Mouse (Mus musculus) forebrain, embryonic 15.5 days (tissue): ENCODE data around the gene Brpf1. TPM values are rescaled to one million over a fixed set of nuclear protein-coding genes. Genes with fewer than 3 reads are reported as not detected.

Source experiments
- ATAC-seq: fragments of 200-750 bp; cut with Nextera tagmentation; replicated peaks from 2 replicates; pipeline ENCODE4 v1.8.0; 2017; ENCODE audit warnings: mild to moderate bottlenecking, moderate TSS enrichment, moderate library complexity
- H3K27ac ChIP-seq: fragments of 300-500 bp; sonication (generic); replicated peaks from 2 replicates; pipeline ENCODE4 v1.5.1; 2015; ENCODE audit warnings: mild to moderate bottlenecking, inconsistent platforms
- H3K27me3 ChIP-seq: fragments of 300-500 bp; sonication (generic); 2 replicates; pipeline ENCODE4 v1.6.1; 2015; ENCODE audit warnings: inconsistent platforms
- H3K36me3 ChIP-seq: fragments of 300-500 bp; sonication (generic); 2 replicates; pipeline ENCODE4 v1.6.1; 2015; ENCODE audit warnings: mild to moderate bottlenecking, inconsistent platforms
- H3K4me1 ChIP-seq: fragments of 300-500 bp; sonication (generic); 2 replicates; pipeline ENCODE4 v1.6.1; 2015; ENCODE audit warnings: inconsistent platforms
- H3K4me2 ChIP-seq: fragments of 300-500 bp; sonication (generic); replicated peaks from 2 replicates; pipeline ENCODE4 v1.6.1; 2015; ENCODE audit warnings: mild to moderate bottlenecking, inconsistent platforms
- H3K4me3 ChIP-seq: fragments of 300-500 bp; sonication (generic); 2 replicates; pipeline ENCODE4 v1.5.1; 2015; ENCODE audit warnings: mild to moderate bottlenecking, inconsistent platforms
- H3K9ac ChIP-seq: fragments of 300-500 bp; sonication (generic); replicated peaks from 2 replicates; pipeline ENCODE4 v1.6.1; 2015; ENCODE audit warnings: mild to moderate bottlenecking, inconsistent platforms
- H3K9me3 ChIP-seq: fragments of 300-500 bp; sonication (generic); 2 replicates; pipeline ENCODE4 v1.6.1; 2016; ENCODE audit warnings: inconsistent platforms
- WGBS: fragments of 180-500 bp; shearing (Covaris S2); methylation state at CpG from one replicate; pipeline ENCODE4 v1.1.7; 2015; ENCODE audit warnings: mixed read lengths; 5-methylcytosine and 5-hydroxymethylcytosine counted together
- polyA plus RNA-seq: library from polyadenylated mRNA; unstranded; fragments of >200 nt; fragmentation: Nextera tagmentation; extraction: Ambion mirVana; gene quantifications from 2 replicates; pipeline ENCODE4 v1.2.1, GENCODE M21; 2015

The Brpf1 gene
- polyA plus RNA-seq, 1 experiment from 2014 or later: 19.6 TPM

- 92% methylated on average over 6 of the region's 6 CpGs for WGBS
- no peaks in the 10 kb centered on the region for H3K4me1 ChIP-seq
- H3K27ac ChIP-seq: no peak overlapping the region
- no peak overlapping the region for H3K4me2 ChIP-seq
- ATAC-seq: no peak
- H3K27me3 ChIP-seq: no peaks in the 10 kb centered on the region
- H3K9ac ChIP-seq: no peak overlapping the region
- no peaks in the 10 kb centered on the region for H3K9me3 ChIP-seq
- H3K4me3 ChIP-seq: no peak overlapping the region
- peaks cover 46% of the 10 kb centered on the region for H3K36me3 ChIP-seq
Measured at GRCm38 (mm10) chr6:113366639-113367038, 59.7 kb downstream of the Brpf1 start.

- WGBS: 93% methylated on average over 1 of the region's 1 CpGs
- Histone ChIP-seq H3K4me1 (no peaks in the 10 kb centered on the region), H3K4me3 (no peak overlapping the region), H3K27ac (no peak overlapping the region), H3K27me3 (no peaks in the 10 kb centered on the region), H3K9ac (no peak overlapping the region), H3K9me3 (no peaks in the 10 kb centered on the region), H3K4me2 (no peak overlapping the region), H3K36me3 (peaks cover 55% of the 10 kb centered on the region)
- no peak for ATAC-seq
Measured at GRCm38 (mm10) chr6:113367574-113367973, 60.6 kb downstream of the Brpf1 start.

DNA sequence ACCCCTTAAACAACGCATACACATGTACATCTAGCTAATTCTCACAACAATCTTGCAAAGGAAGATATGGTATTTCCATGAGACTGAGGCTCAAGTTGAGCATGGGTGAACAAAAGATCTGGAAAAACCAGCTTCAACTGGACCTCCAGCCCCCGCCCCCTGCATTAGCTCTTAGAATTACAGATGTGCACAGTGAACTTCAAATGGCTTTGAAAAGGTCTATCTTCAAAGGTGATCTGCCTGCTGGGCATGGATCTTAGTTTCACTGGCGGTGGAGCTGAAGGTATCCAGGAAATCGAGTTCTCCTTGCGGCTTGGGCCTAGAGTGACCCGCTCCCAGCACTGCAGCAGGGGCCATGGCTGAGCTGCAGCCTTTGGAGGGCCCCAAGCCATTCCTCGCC is 61.2 kb downstream of the Brpf1 start:
- no peak overlapping the region for H3K9ac ChIP-seq
- no peak overlapping the region for H3K4me3 ChIP-seq
- 88% methylated on average over 7 of the region's 7 CpGs for WGBS
- no peaks in the 10 kb centered on the region for H3K27me3 ChIP-seq
- peaks cover 61% of the 10 kb centered on the region for H3K36me3 ChIP-seq
- H3K4me1 ChIP-seq: no peaks in the 10 kb centered on the region
- no peak overlapping the region for H3K27ac ChIP-seq
- H3K4me2 ChIP-seq: no peak overlapping the region
- H3K9me3 ChIP-seq: no peaks in the 10 kb centered on the region
- no peak for ATAC-seq

- H3K4me3 ChIP-seq: no peak overlapping the region
- no peaks in the 10 kb centered on the region for H3K27me3 ChIP-seq
- no peak overlapping the region for H3K27ac ChIP-seq
- no peaks in the 10 kb centered on the region for H3K4me1 ChIP-seq
- ATAC-seq: no peak
- peaks cover 65% of the 10 kb centered on the region for H3K36me3 ChIP-seq
- H3K9me3 ChIP-seq: no peaks in the 10 kb centered on the region
- WGBS: 70% methylated on average over 5 of the region's 5 CpGs
- H3K4me2 ChIP-seq: no peak overlapping the region
- H3K9ac ChIP-seq: no peak overlapping the region
Measured at GRCm38 (mm10) chr6:113368577-113368976, 61.6 kb downstream of the Brpf1 start.

GRCm38 (mm10) chr6:113370194-113370929 is 63.4 kb downstream of the Brpf1 start:
- Histone ChIP-seq H3K27ac (no peak overlapping the region), H3K9me3 (no peaks in the 10 kb centered on the region), H3K9ac (no peak overlapping the region), H3K27me3 (no peaks in the 10 kb centered on the region), H3K4me2 (no peak overlapping the region), H3K4me3 (no peak overlapping the region), H3K4me1 (no peaks in the 10 kb centered on the region), H3K36me3 (peaks cover 83% of the 10 kb centered on the region)
- 93% methylated on average over 20 of the region's 20 CpGs for WGBS
- ATAC-seq: no peak

DNA sequence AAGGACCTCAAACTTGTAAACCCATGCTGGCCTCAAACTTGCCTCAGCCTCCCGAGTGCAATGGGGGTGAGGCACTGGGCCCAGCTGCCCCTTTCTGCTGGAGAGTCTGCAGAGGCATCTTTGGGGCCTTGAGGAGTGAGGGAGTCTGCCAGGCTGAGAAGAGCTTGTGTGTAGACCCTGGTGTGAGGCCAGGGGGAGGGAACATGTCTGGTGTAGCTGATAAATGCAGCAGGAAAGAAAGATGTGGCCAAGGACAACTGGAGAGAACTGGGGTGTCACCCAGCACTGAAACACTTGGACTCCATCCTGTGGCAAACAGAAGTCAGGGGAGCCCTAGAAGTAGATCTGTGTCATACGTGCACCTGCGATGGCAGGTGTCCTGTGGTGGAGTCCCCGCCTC is 66.6 kb downstream of the Brpf1 start:
- H3K9ac ChIP-seq: no peak overlapping the region
- no peak overlapping the region for H3K27ac ChIP-seq
- H3K4me3 ChIP-seq: no peak overlapping the region
- WGBS: 96% methylated on average over 4 of the region's 4 CpGs
- H3K9me3 ChIP-seq: no peaks in the 10 kb centered on the region
- no peaks in the 10 kb centered on the region for H3K27me3 ChIP-seq
- H3K36me3 ChIP-seq: peaks cover 72% of the 10 kb centered on the region
- peaks cover 14% of the 10 kb centered on the region for H3K4me1 ChIP-seq
- no peak for ATAC-seq
- H3K4me2 ChIP-seq: no peak overlapping the region

Other genes starting within 250 kb of the Brpf1 start
- 52.2 and 53.4 TPM in 2 replicates for gene Setd5, start 229.8 kb upstream of the Brpf1 start, polyA plus RNA-seq
- 42.3 and 44.6 TPM in 2 replicates for gene Lhfpl4, start 111.8 kb upstream of the Brpf1 start, polyA plus RNA-seq
- gene Mtmr14, start 69.3 kb upstream of the Brpf1 start, polyA plus RNA-seq: 47.0 and 53.8 TPM in 2 replicates
- 0.34 and 0.39 TPM in 2 replicates for gene Cpne9, start 24.8 kb upstream of the Brpf1 start, polyA plus RNA-seq
- gene Ogg1, start 19.8 kb downstream of the Brpf1 start, polyA plus RNA-seq: 11.6 and 11.8 TPM in 2 replicates
- 79.0 and 88.0 TPM in 2 replicates for gene Camk1, start 36.8 kb downstream of the Brpf1 start, polyA plus RNA-seq
- 79.4 and 82.2 TPM in 2 replicates for gene Tada3, start 70.7 kb downstream of the Brpf1 start, polyA plus RNA-seq
- 390 and 428 TPM in 2 replicates for gene Arpc4, start 71.0 kb downstream of the Brpf1 start, polyA plus RNA-seq
- 7.6 and 8.1 TPM in 2 replicates for gene Ttll3, start 82.1 kb downstream of the Brpf1 start, polyA plus RNA-seq
- 14.8 and 23.3 TPM in 2 replicates for gene Rpusd3, start 112.2 kb downstream of the Brpf1 start, polyA plus RNA-seq
- gene Cidec, start 128.6 kb downstream of the Brpf1 start, polyA plus RNA-seq: not detected in 2 replicates
- gene Jagn1, start 135.4 kb downstream of the Brpf1 start, polyA plus RNA-seq: 89.2 and 93.1 TPM in 2 replicates
- gene Il17re, start 151.3 kb downstream of the Brpf1 start, polyA plus RNA-seq: not detected in 2 replicates
- gene Il17rc, start 164.3 kb downstream of the Brpf1 start, polyA plus RNA-seq: 1.6 and 2.4 TPM in 2 replicates
- gene Creld1, start 176.2 kb downstream of the Brpf1 start, polyA plus RNA-seq: 63.8 and 66.7 TPM in 2 replicates
- 5.1 and 6.0 TPM in 2 replicates for gene Prrt3, start 194.8 kb downstream of the Brpf1 start, polyA plus RNA-seq
- gene Emc3, start 224.5 kb downstream of the Brpf1 start, polyA plus RNA-seq: 94.9 and 103 TPM in 2 replicates
- 6.5 and 6.7 TPM in 2 replicates for gene Fancd2, start 224.5 kb downstream of the Brpf1 start, polyA plus RNA-seq